ENCODE assay signal across 8 mouse cellular contexts in genomic region chr19:60790551-60791161, GRCm38 (mm10). TPM values are rescaled to one million over a fixed set of nuclear protein-coding genes. Genes with fewer than 3 reads are reported as not detected.
DNase-seq lines count a peak whose midpoint lies in the region; ATAC-seq and TF ChIP-seq lines count a peak whose summit lies in the region.

Eif3a (minus strand) TSS chr19:60790658.

- H3K4me2 ChIP-seq in heart, embryonic 15.5 days = peak within 1 kb of the TSS; percentile 57
- peak within 1 kb of the TSS; percentile 92 for H3K4me2 ChIP-seq in liver, embryonic 14.5 days (ENCODE audit: low read depth)
- peak within 1 kb of the TSS; percentile 43 for H3K4me2 ChIP-seq in neural tube, embryonic 11.5 days (ENCODE audit: low read depth)
- peak within 1 kb of the TSS; percentile 70 for H3K4me2 ChIP-seq in stomach, postnatal 0 days (replicated peaks; ENCODE audit: low read depth)

- no peaks in the 10 kb centered on the region for H3K27me3 ChIP-seq in forebrain, embryonic 10.5 days (ENCODE audit: poor library complexity, severe bottlenecking)
- H3K27me3 ChIP-seq in heart, embryonic 15.5 days = no peaks in the 10 kb centered on the region
- H3K27me3 ChIP-seq in liver, embryonic 14.5 days (ENCODE audit: control insufficient read depth, insufficient read depth, low read length) = no peaks in the 10 kb centered on the region
- no peaks in the 10 kb centered on the region for H3K27me3 ChIP-seq in neural tube, embryonic 11.5 days (ENCODE audit: control insufficient read depth, insufficient read depth, low read length)
- no peaks in the 10 kb centered on the region for H3K27me3 ChIP-seq in stomach, postnatal 0 days (ENCODE audit: control insufficient read depth, insufficient read depth, low read length)

- peak within 1 kb of the TSS; percentile 99 for H3K9ac ChIP-seq in heart, embryonic 15.5 days
- H3K9ac ChIP-seq in liver, embryonic 14.5 days (replicated peaks) = peak within 1 kb of the TSS; percentile 100
- peak within 1 kb of the TSS; percentile 100 for H3K9ac ChIP-seq in neural tube, embryonic 11.5 days (ENCODE audit: low read length)
- peak within 1 kb of the TSS; percentile 100 for H3K9ac ChIP-seq in stomach, postnatal 0 days (ENCODE audit: low read length)

- peak; percentile 19; the same call in 1 of the 2 replicates for TF ChIP-seq CTCF in liver, embryonic 14.5 days (IDR thresholded peaks at IDR 0.05; ENCODE audit: low read depth)
- no peak for TF ChIP-seq CTCF in stomach, postnatal 0 days (IDR thresholded peaks at IDR 0.05; ENCODE audit: low read depth)

- no peaks in the 10 kb centered on the region for H3K9me3 ChIP-seq in forebrain, embryonic 10.5 days
- H3K9me3 ChIP-seq in heart, embryonic 15.5 days (replicated peaks) = no peaks in the 10 kb centered on the region
- H3K9me3 ChIP-seq in liver, embryonic 14.5 days (ENCODE audit: control insufficient read depth, low read length) = no peaks in the 10 kb centered on the region
- no peaks in the 10 kb centered on the region for H3K9me3 ChIP-seq in neural tube, embryonic 11.5 days (ENCODE audit: control insufficient read depth, low read length)
- H3K9me3 ChIP-seq in stomach, postnatal 0 days (ENCODE audit: control insufficient read depth, low read length) = no peaks in the 10 kb centered on the region

- peaks cover 35% of the 10 kb centered on the region for H3K4me1 ChIP-seq in forebrain, embryonic 10.5 days
- H3K4me1 ChIP-seq in heart, embryonic 15.5 days (replicated peaks) = peaks cover 23% of the 10 kb centered on the region
- H3K4me1 ChIP-seq in liver, embryonic 14.5 days (replicated peaks; ENCODE audit: control insufficient read depth in 2 of 2, insufficient read depth in 2 of 2, low read length in 1 of 2) = peaks cover 10 to 18% of the 10 kb centered on the region in 2 experiments
- H3K4me1 ChIP-seq in neural tube, embryonic 11.5 days (ENCODE audit: control insufficient read depth, insufficient read depth, low read length) = peaks cover 8% of the 10 kb centered on the region
- peaks cover 4% of the 10 kb centered on the region for H3K4me1 ChIP-seq in stomach, postnatal 0 days (replicated peaks; ENCODE audit: control insufficient read depth, insufficient read depth)

- under 1% methylated on average over 57 of the region's 57 CpGs for WGBS in forebrain, embryonic 10.5 days
- under 1% methylated on average over 57 of the region's 57 CpGs for WGBS in heart, embryonic 15.5 days
- WGBS in liver, embryonic 14.5 days (ENCODE audit: insufficient replicate concordance) = under 1% methylated on average over 57 of the region's 57 CpGs
- 0% methylated on average over 57 of the region's 57 CpGs for WGBS in neural tube, embryonic 11.5 days
- WGBS in stomach, postnatal 0 days = under 1% methylated on average over 53 of the region's 57 CpGs

- peak; percentile 86 for ATAC-seq in CD4-positive, CD25-positive, alpha-beta regulatory T cell, adult 4 months
- ATAC-seq in heart, embryonic 15.5 days (replicated peaks; ENCODE audit: insufficient number of reproducible peaks, insufficient read depth, low FRiP score, low read depth) = peak; percentile 96
- peak; percentile 92 for ATAC-seq in liver, embryonic 14.5 days (ENCODE audit: insufficient read depth)
- peak; percentile 97 for ATAC-seq in neural tube, embryonic 11.5 days (ENCODE audit: insufficient read depth, low FRiP score, low TSS enrichment)
- peak; percentile 92 for ATAC-seq in stomach, postnatal 0 days (ENCODE audit: low FRiP score, low TSS enrichment)

- TF ChIP-seq EP300 in liver, embryonic 14.5 days (IDR thresholded peaks at IDR 0.05; ENCODE audit: low read depth) = no peak
- TF ChIP-seq EP300 in stomach, postnatal 0 days (optimal IDR thresholded peaks at IDR 0.05) = peak; percentile 85

- peak within 1 kb of the TSS; percentile 99 for H3K27ac ChIP-seq in forebrain, embryonic 10.5 days
- H3K27ac ChIP-seq in heart, embryonic 15.5 days = peak within 1 kb of the TSS; percentile 97
- H3K27ac ChIP-seq in liver, embryonic 14.5 days = peak within 1 kb of the TSS; percentile 99
- peak within 1 kb of the TSS; percentile 96 for H3K27ac ChIP-seq in neural tube, embryonic 11.5 days (ENCODE audit: low read depth, low read length)
- H3K27ac ChIP-seq in stomach, postnatal 0 days (replicated peaks) = peak within 1 kb of the TSS; percentile 100

- peak; percentile 87 for DNase-seq in c-Kit-negative CD71-positive TER-119-positive erythroid progenitor cells, embryonic 14.5 days (ENCODE audit: low read depth, low spot score)
- peak; percentile 95 for DNase-seq in forebrain, embryonic 10.5 days (ENCODE audit: extremely low spot score, low spot score)
- peak; percentile 93 to 97 for DNase-seq in kidney, postnatal 25 days
- DNase-seq in liver, embryonic 14.5 days (ENCODE audit: low read depth in 3 of 3, low spot score in 3 of 3) = peak; percentile 88 to 91 (median 89)
- DNase-seq in neural tube, embryonic 11.5 days (ENCODE audit: low spot score) = peak; percentile 98
- peak; percentile 94 for DNase-seq in stomach, postnatal 0 days (ENCODE audit: low spot score)

- peaks cover 14% of the 10 kb centered on the region for H3K36me3 ChIP-seq in forebrain, embryonic 10.5 days (replicated peaks)
- no peaks in the 10 kb centered on the region for H3K36me3 ChIP-seq in heart, embryonic 15.5 days
- H3K36me3 ChIP-seq in liver, embryonic 14.5 days (replicated peaks; ENCODE audit: control insufficient read depth, insufficient read depth, low read depth) = no peaks in the 10 kb centered on the region
- no peaks in the 10 kb centered on the region for H3K36me3 ChIP-seq in neural tube, embryonic 11.5 days (ENCODE audit: control insufficient read depth, insufficient read depth, low read length)
- H3K36me3 ChIP-seq in stomach, postnatal 0 days (ENCODE audit: control insufficient read depth, insufficient read depth, low read length) = no peaks in the 10 kb centered on the region

- H3K4me3 ChIP-seq in forebrain, embryonic 10.5 days = peak within 1 kb of the TSS; percentile 98
- peak within 1 kb of the TSS; percentile 98 for H3K4me3 ChIP-seq in heart, embryonic 15.5 days
- peak within 1 kb of the TSS; percentile 80 to 99 for H3K4me3 ChIP-seq in liver, embryonic 14.5 days (ENCODE audit: insufficient read depth in 1 of 2, low read depth in 2 of 2, low read length in 2 of 2)
- H3K4me3 ChIP-seq in neural tube, embryonic 11.5 days (ENCODE audit: low read depth, low read length) = peak within 1 kb of the TSS; percentile 99
- peak within 1 kb of the TSS; percentile 96 for H3K4me3 ChIP-seq in stomach, postnatal 0 days (ENCODE audit: low read depth, low read length)

RNA-seq across cellular contexts. Expression of gene Eif3a, which starts in this region (rescaled TPM):
- polyA plus RNA-seq in CD4-positive, CD25-positive, alpha-beta regulatory T cell, adult 4 months (2017; shearing (Covaris generic)) = 100 to 1,000 TPM; 110 to 125 TPM
- polyA plus RNA-seq in forebrain, embryonic 10.5 days (2016; fragmentation: Nextera tagmentation; extraction: Ambion mirVana) = 165 and 170 TPM in 2 replicates
- 95.0 and 103 TPM in 2 replicates for polyA plus RNA-seq in heart, embryonic 15.5 days (2015; fragmentation: Nextera tagmentation; extraction: Ambion mirVana)
- 37.6 and 96.1 TPM in 2 replicates for polyA plus RNA-seq in liver, embryonic 14.5 days (2012; rRNA removed)
- 95.1 and 103 TPM in 2 replicates for polyA plus RNA-seq in liver, embryonic 14.5 days (2014; fragmentation: Nextera tagmentation; extraction: Ambion mirVana)
- polyA plus RNA-seq in neural tube, embryonic 11.5 days (2014; fragmentation: Nextera tagmentation; extraction: Ambion mirVana) = 167 and 168 TPM in 2 replicates
- 54.9 and 60.1 TPM in 2 replicates for polyA plus RNA-seq in stomach, postnatal 0 days (2015; fragmentation: Nextera tagmentation; extraction: Ambion mirVana)

Comparison
In these comparisons a context has a peak if more than half of its experiments do, and no peak if none do; other contexts are left out.
1. Peak in every context shown above with its lines: DNase-seq, ATAC-seq, H3K4me3 ChIP-seq and H3K27ac ChIP-seq.